Mouse (Mus musculus): ENCODE data around the gene Ebpl. TPM values are rescaled to one million over a fixed set of nuclear protein-coding genes. Genes with fewer than 3 reads are reported as not detected.
A peak's percentile ranks its signal among the peaks of the same experiment; 100 is the strongest.
"Not testable (repeated sequence)": the region's sequence is repeated elsewhere in the genome, so short reads cannot be mapped to it uniquely, and the experiment has no call there.

Ebpl gene
- polyA plus RNA-seq, 1 experiment from 2014 or later, result 10.6 TPM

- Histone ChIP-seq H3K27me3 (no peaks in the 10 kb centered on the region), H3K27ac (no peak overlapping the region), H3K4me1 (no peaks in the 10 kb centered on the region), H3K4me3 (replicated peaks) (no peak overlapping the region), H3K4me2 (no peak overlapping the region), H3K9ac (no peak overlapping the region), H3K36me3 (no peaks in the 10 kb centered on the region), H3K9me3 (replicated peaks) (no peaks in the 10 kb centered on the region)
- 78% methylated on average over 10 of the region's 10 CpGs for WGBS
- no peak for ATAC-seq (replicated peaks; ENCODE audit: low FRiP score)
Measured at GRCm38 (mm10) chr14:61354251-61355235, 5.7 kb downstream of the Ebpl start.

- Histone ChIP-seq H3K4me3 (replicated peaks) (no peak overlapping the region), H3K9ac (no peak overlapping the region), H3K36me3 (no peaks in the 10 kb centered on the region), H3K27me3 (no peaks in the 10 kb centered on the region), H3K4me2 (no peak overlapping the region), H3K4me1 (no peaks in the 10 kb centered on the region), H3K9me3 (replicated peaks) (no peaks in the 10 kb centered on the region), H3K27ac (no peak overlapping the region)
- no peak for ATAC-seq (replicated peaks; ENCODE audit: low FRiP score)
- WGBS, result 57% methylated on average over 6 of the region's 6 CpGs
Measured at GRCm38 (mm10) chr14:61350808-61351207, 9.4 kb downstream of the Ebpl start.

GRCm38 (mm10) chr14:61349876-61350275, 10.4 kb downstream of the Ebpl start:
- ATAC-seq (replicated peaks; ENCODE audit: low FRiP score), result no peak
- H3K36me3 ChIP-seq, result no peaks in the 10 kb centered on the region
- 86% methylated on average over 4 of the region's 4 CpGs for WGBS
- no peak overlapping the region for H3K27ac ChIP-seq
- no peaks in the 10 kb centered on the region for H3K4me1 ChIP-seq
- H3K27me3 ChIP-seq, result no peaks in the 10 kb centered on the region
- H3K9me3 ChIP-seq (replicated peaks), result no peaks in the 10 kb centered on the region
- no peak overlapping the region for H3K4me2 ChIP-seq
- no peak overlapping the region for H3K9ac ChIP-seq
- H3K4me3 ChIP-seq (replicated peaks), result no peak overlapping the region

GRCm38 (mm10) chr14:61346827-61347698, 13.2 kb downstream of the Ebpl start:
- H3K27ac ChIP-seq, result no peak overlapping the region
- WGBS, result 85% methylated on average over 10 of the region's 10 CpGs
- H3K4me2 ChIP-seq, result no peak overlapping the region
- no peak overlapping the region for H3K9ac ChIP-seq
- no peak overlapping the region for H3K4me3 ChIP-seq (replicated peaks)
- no peak for ATAC-seq (replicated peaks; ENCODE audit: low FRiP score)
- no peaks in the 10 kb centered on the region for H3K9me3 ChIP-seq (replicated peaks)
- no peaks in the 10 kb centered on the region for H3K36me3 ChIP-seq
- no peaks in the 10 kb centered on the region for H3K27me3 ChIP-seq
- no peaks in the 10 kb centered on the region for H3K4me1 ChIP-seq

GRCm38 (mm10) chr14:61344590-61344989, 15.6 kb downstream of the Ebpl start:
- H3K9me3 ChIP-seq (replicated peaks), result no peaks in the 10 kb centered on the region
- H3K36me3 ChIP-seq, result no peaks in the 10 kb centered on the region
- no peak overlapping the region for H3K9ac ChIP-seq
- no peak overlapping the region for H3K4me3 ChIP-seq (replicated peaks)
- whole genome bisulfite sequencing, result 72% methylated on average over 5 of the region's 5 CpGs
- no peak for ATAC-seq (replicated peaks; ENCODE audit: low FRiP score)
- no peak overlapping the region for H3K4me2 ChIP-seq
- no peaks in the 10 kb centered on the region for H3K4me1 ChIP-seq
- H3K27me3 ChIP-seq, result no peaks in the 10 kb centered on the region
- no peak overlapping the region for H3K27ac ChIP-seq

GRCm38 (mm10) chr14:61339381-61339780, 20.9 kb downstream of the Ebpl start:
- WGBS, result 71% methylated on average over 4 of the region's 4 CpGs
- Histone ChIP-seq H3K9me3 (replicated peaks) (no peaks in the 10 kb centered on the region), H3K4me2 (no peak overlapping the region), H3K36me3 (no peaks in the 10 kb centered on the region), H3K4me3 (replicated peaks) (no peak overlapping the region), H3K27ac (no peak overlapping the region), H3K9ac (no peak overlapping the region), H3K4me1 (no peaks in the 10 kb centered on the region), H3K27me3 (no peaks in the 10 kb centered on the region)
- ATAC-seq (replicated peaks; ENCODE audit: low FRiP score), result no peak

- Histone ChIP-seq H3K4me2 (peak overlapping the region; percentile 34; the same call in 1 of the 2 replicates), H3K4me1 (peaks cover 15% of the 10 kb centered on the region), H3K36me3 (no peaks in the 10 kb centered on the region), H3K9ac (no peak overlapping the region), H3K4me3 (replicated peaks) (0 out of 2 replicates have a peak overlapping the region, but pooled peaks have one; percentile 7), H3K27me3 (no peaks in the 10 kb centered on the region), H3K9me3 (replicated peaks) (no peaks in the 10 kb centered on the region), H3K27ac (no peak overlapping the region)
- WGBS, result 18% methylated on average over 13 of the region's 13 CpGs
- peak; percentile 50; the same call in 1 of the 2 replicates for ATAC-seq (replicated peaks; ENCODE audit: low FRiP score)
Measured at GRCm38 (mm10) chr14:61330996-61331561, 29.2 kb downstream of the Ebpl start.

- Histone ChIP-seq H3K27ac (no peak overlapping the region), H3K9me3 (replicated peaks) (no peaks in the 10 kb centered on the region), H3K27me3 (no peaks in the 10 kb centered on the region), H3K4me2 (peak overlapping the region; percentile 34; the same call in 1 of the 2 replicates), H3K4me3 (replicated peaks) (no peak overlapping the region), H3K9ac (no peak overlapping the region), H3K4me1 (peaks cover 15% of the 10 kb centered on the region), H3K36me3 (no peaks in the 10 kb centered on the region)
- 82% methylated on average over 11 of the region's 11 CpGs for WGBS
- no peak for ATAC-seq (replicated peaks; ENCODE audit: low FRiP score)
Measured at GRCm38 (mm10) chr14:61330591-61330990, 29.6 kb downstream of the Ebpl start.

- no peak overlapping the region for H3K27ac ChIP-seq
- no peaks in the 10 kb centered on the region for H3K36me3 ChIP-seq
- peak; percentile 64 for ATAC-seq (replicated peaks; ENCODE audit: low FRiP score)
- H3K4me3 ChIP-seq (replicated peaks), result peak overlapping the region; percentile 32
- 32% methylated on average over 19 of the region's 19 CpGs for WGBS
- H3K9me3 ChIP-seq (replicated peaks), result no peaks in the 10 kb centered on the region
- no peaks in the 10 kb centered on the region for H3K27me3 ChIP-seq
- H3K4me1 ChIP-seq, result peaks cover 15% of the 10 kb centered on the region
- H3K4me2 ChIP-seq, result peak overlapping the region; percentile 58
- H3K9ac ChIP-seq, result no peak overlapping the region
Measured at GRCm38 (mm10) chr14:61327618-61328450, 32.4 kb downstream of the Ebpl start.

- H3K4me3 ChIP-seq (replicated peaks); H3K9ac ChIP-seq; H3K9me3 ChIP-seq (replicated peaks); H3K27ac ChIP-seq; ATAC-seq (replicated peaks; ENCODE audit: low FRiP score); H3K4me2 ChIP-seq; H3K27me3 ChIP-seq; H3K36me3 ChIP-seq: not testable (repeated sequence)
- H3K4me1 ChIP-seq, result peaks cover 15% of the 10 kb centered on the region
- 30% methylated on average over 6 of the region's 6 CpGs for WGBS
Measured at GRCm38 (mm10) chr14:61327007-61327406, 33.2 kb downstream of the Ebpl start.

- Histone ChIP-seq H3K27me3 (no peaks in the 10 kb centered on the region), H3K4me3 (replicated peaks) (no peak overlapping the region), H3K4me2 (no peak overlapping the region), H3K9me3 (replicated peaks) (0 out of 2 replicates have a peak, but pooled peaks cover 4% of the 10 kb centered on the region), H3K4me1 (peaks cover 4% of the 10 kb centered on the region), H3K9ac (no peak overlapping the region), H3K36me3 (no peaks in the 10 kb centered on the region), H3K27ac (no peak overlapping the region)
- WGBS, result 94% methylated on average over 1 of the region's 1 CpGs
- no peak for ATAC-seq (replicated peaks; ENCODE audit: low FRiP score)
Measured at GRCm38 (mm10) chr14:61322740-61323139, 37.5 kb downstream of the Ebpl start.
